Mouse (Mus musculus) myocyte (in vitro differentiated cells): Measurements from ENCODE around the gene Smurf2. TPM values are rescaled to one million over a fixed set of nuclear protein-coding genes. Genes with fewer than 3 reads are reported as not detected.

Source experiments
- H3K27me3 ChIP-seq: one replicate; pipeline ENCODE4 v1.6.1; 2011; ENCODE audit not compliant: control insufficient read depth, insufficient read depth, insufficient read length
- H3K36me3 ChIP-seq: one replicate; pipeline ENCODE4 v1.6.1; 2011; ENCODE audit not compliant: control insufficient read depth, insufficient read depth
- H3K4me2 ChIP-seq: one replicate; pipeline ENCODE4 v1.6.1; 2011; ENCODE audit warnings: low read depth, control low read depth
- H3K4me3 ChIP-seq: one replicate; pipeline ENCODE4 v1.5.1; 2011; ENCODE audit warnings: mild to moderate bottlenecking, control low read depth, moderate library complexity
- H3K79me2 ChIP-seq: one replicate; pipeline ENCODE4 v1.6.1; 2011; ENCODE audit not compliant: control insufficient read depth, insufficient read depth
- H3ac ChIP-seq: one replicate; pipeline ENCODE4 v1.6.1; 2011; ENCODE audit not compliant: control insufficient read depth, insufficient read length
- CEBPB ChIP-seq: IDR thresholded peaks from 2 replicates; pipeline ENCODE4 v1.6.1; 2011; ENCODE audit warnings: mild to moderate bottlenecking, moderate library complexity; ENCODE audit not compliant: poor library complexity, insufficient read depth, severe bottlenecking
- E2F4 ChIP-seq: IDR thresholded peaks from one replicate; pipeline ENCODE4 v1.6.1; 2011; ENCODE audit warnings: mild to moderate bottlenecking, control low read depth, moderate library complexity; ENCODE audit not compliant: insufficient read depth
- MAX ChIP-seq: IDR thresholded peaks from one replicate; pipeline ENCODE4 v1.6.1; 2011; ENCODE audit warnings: low read depth, mild to moderate bottlenecking, control low read depth
- MYOD1 ChIP-seq, 3 experiments: IDR thresholded peaks; one replicate each; pipeline ENCODE4 v1.6.1; 2011; ENCODE audit warnings: control low read depth in 2 of 3, low read depth in 2 of 3, mild to moderate bottlenecking in 2 of 3, moderate library complexity in 1 of 3; ENCODE audit not compliant: insufficient read length in 2 of 3, control insufficient read depth in 1 of 3
- MYOG ChIP-seq, 3 experiments: IDR thresholded peaks; one replicate each; pipeline ENCODE4 v1.6.1; 2011; ENCODE audit warnings: control low read depth in 2 of 3, low read depth in 2 of 3, mild to moderate bottlenecking in 2 of 3; ENCODE audit not compliant: insufficient read length in 2 of 3, control insufficient read depth in 1 of 3, insufficient read depth in 1 of 3
- POLR2A ChIP-seq: IDR thresholded peaks from one replicate; pipeline ENCODE4 v1.6.1; 2011; ENCODE audit warnings: low read depth, mild to moderate bottlenecking, control low read depth, moderate library complexity; ENCODE audit not compliant: insufficient read length
- POLR2AphosphoS2 ChIP-seq: IDR thresholded peaks from one replicate; pipeline ENCODE4 v1.6.1; 2011; ENCODE audit warnings: low read depth, control low read depth; ENCODE audit not compliant: insufficient read length
- REST ChIP-seq: IDR thresholded peaks from one replicate; pipeline ENCODE4 v1.6.1; 2011; ENCODE audit warnings: mild to moderate bottlenecking, control low read depth, moderate library complexity; ENCODE audit not compliant: insufficient read depth, insufficient read length
- SRF ChIP-seq: IDR thresholded peaks from one replicate; pipeline ENCODE4 v1.6.1; 2011; ENCODE audit warnings: low read depth; ENCODE audit not compliant: control insufficient read depth, insufficient read length
- TCF12 ChIP-seq: IDR thresholded peaks from one replicate; pipeline ENCODE4 v1.6.1; 2011; ENCODE audit warnings: mild to moderate bottlenecking, control low read depth; ENCODE audit not compliant: poor library complexity, insufficient read depth, severe bottlenecking
- TCF3 ChIP-seq: IDR thresholded peaks from one replicate; pipeline ENCODE4 v1.6.1; 2011; ENCODE audit warnings: low read depth, control low read depth; ENCODE audit not compliant: insufficient read length
- USF1 ChIP-seq: IDR thresholded peaks from one replicate; pipeline ENCODE4 v1.6.1; 2011; ENCODE audit warnings: low read depth, mild to moderate bottlenecking, control low read depth, moderate library complexity
- polyA plus RNA-seq: library from polyadenylated mRNA; unstranded; fragments of >200 nt; fragmentation: generic; extraction: Trizol; gene quantifications from one replicate; pipeline ENCODE4 v1.2.1, GENCODE M21; 2012; ENCODE audit warnings: missing spikeins

Gene Smurf2
- polyA plus RNA-seq, 1 experiment: 11.5 TPM

DNA sequence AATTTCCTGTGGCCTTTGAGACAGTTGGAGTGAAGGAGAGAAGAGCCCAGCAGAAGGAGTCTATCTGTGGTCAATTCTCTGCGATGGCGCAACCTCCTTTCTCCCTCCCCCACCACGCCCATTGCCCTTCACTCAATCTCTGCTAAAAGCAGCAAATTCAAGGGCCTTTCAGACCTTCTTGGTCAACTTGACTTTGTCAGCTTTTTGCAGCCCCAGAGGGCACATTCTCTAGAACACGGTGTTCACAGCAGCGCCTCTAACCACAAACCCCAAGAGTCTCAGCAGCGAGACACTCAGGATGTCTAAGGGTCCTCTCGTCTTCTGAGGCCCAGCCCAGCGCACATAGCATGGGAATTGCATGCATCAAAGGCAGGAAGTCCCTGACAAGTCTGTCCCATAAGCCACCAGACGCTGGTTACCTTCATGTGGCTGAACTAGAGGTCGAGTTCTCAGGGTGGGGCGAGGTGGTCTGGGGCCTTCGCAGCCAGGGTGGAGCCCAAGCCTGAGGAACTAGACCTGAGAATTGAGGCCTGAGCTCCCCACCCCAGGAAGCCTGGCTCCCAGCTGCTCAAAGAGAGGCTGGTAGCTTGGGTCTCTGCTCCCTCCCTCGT is 41.1 kb upstream of the Smurf2 start:
- Histone ChIP-seq H3K27me3 (no peaks in the 10 kb centered on the region), H3K4me2 (no peak overlapping the region), H3ac (no peak overlapping the region), H3K36me3 (no peaks in the 10 kb centered on the region), H3K79me2 (no peaks in the 10 kb centered on the region), H3K4me3 (no peak overlapping the region)
- TF ChIP-seq SRF (no peak), TCF12 (no peak), CEBPB (0 out of 2 replicates have a peak, but pooled peaks have one; percentile 46)

- Histone ChIP-seq H3K79me2 (no peaks in the 10 kb centered on the region), H3K4me3 (no peak overlapping the region), H3K4me2 (no peak overlapping the region), H3ac (no peak overlapping the region), H3K36me3 (no peaks in the 10 kb centered on the region), H3K27me3 (no peaks in the 10 kb centered on the region)
- TF ChIP-seq MAX (no peak), TCF3 (no peak), CEBPB (no peak), POLR2AphosphoS2 (no peak), USF1 (no peak), MYOD1 (IDR thresholded peaks at IDR 0.05; ENCODE audit: control insufficient read depth in 1 of 3, insufficient read length in 2 of 3, low read depth in 2 of 3) (no peak), REST (no peak), POLR2A (no peak), TCF12 (no peak), E2F4 (no peak), SRF (no peak), MYOG (IDR thresholded peaks at IDR 0.05; ENCODE audit: control insufficient read depth in 1 of 3, insufficient read depth in 1 of 3, insufficient read length in 2 of 3, low read depth in 2 of 3) (no peak)
Observed at GRCm38 (mm10) chr11:106959121-106959520, 38.6 kb upstream of the Smurf2 start.

DNA sequence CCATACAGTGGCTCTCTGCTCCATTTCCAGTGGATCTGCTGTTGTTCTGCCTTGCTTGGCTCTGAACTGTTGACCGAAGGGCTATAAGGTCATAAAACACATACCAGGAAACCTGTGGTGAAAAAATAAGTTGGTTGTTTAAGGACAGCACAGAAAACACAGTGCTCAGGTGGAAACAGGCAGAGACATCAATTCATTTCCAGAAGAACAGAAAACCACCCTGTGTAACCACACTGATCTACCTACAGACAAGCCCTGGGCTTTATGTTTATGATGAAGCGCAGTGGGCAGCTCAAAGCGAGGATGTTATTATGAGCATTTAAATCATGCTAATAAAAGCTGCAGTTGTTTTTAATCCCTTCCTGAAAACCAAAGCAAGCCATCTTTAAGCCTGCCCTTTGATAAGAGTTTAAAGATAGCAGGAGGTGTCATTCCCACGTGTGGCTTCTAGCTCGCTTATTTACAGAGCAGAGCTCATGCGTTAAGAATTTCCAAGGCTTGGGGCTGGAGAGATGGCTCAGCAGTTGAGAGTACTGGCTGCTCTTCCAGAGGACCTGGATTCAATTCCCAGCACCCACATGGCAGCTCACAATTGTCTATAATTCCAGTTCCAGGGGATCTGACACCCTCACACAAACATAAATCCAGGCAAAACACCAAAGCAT is 38.0 kb upstream of the Smurf2 start:
- H3K36me3 ChIP-seq: no peaks in the 10 kb centered on the region
- H3K4me2 ChIP-seq: no peak overlapping the region
- TF ChIP-seq POLR2A: no peak
- no peak for TF ChIP-seq SRF
- no peak for TF ChIP-seq POLR2AphosphoS2
- TF ChIP-seq MYOD1 (IDR thresholded peaks at IDR 0.05; ENCODE audit: control insufficient read depth in 1 of 3, insufficient read length in 2 of 3, low read depth in 2 of 3): no peak
- no peak for TF ChIP-seq MYOG (IDR thresholded peaks at IDR 0.05; ENCODE audit: control insufficient read depth in 1 of 3, insufficient read depth in 1 of 3, insufficient read length in 2 of 3, low read depth in 2 of 3)
- TF ChIP-seq CEBPB: no peak
- no peak for TF ChIP-seq MAX
- TF ChIP-seq USF1: no peak
- no peak for TF ChIP-seq E2F4
- TF ChIP-seq REST: no peak
- no peak for TF ChIP-seq TCF3
- no peak for TF ChIP-seq TCF12
- no peak overlapping the region for H3ac ChIP-seq
- H3K79me2 ChIP-seq: no peaks in the 10 kb centered on the region
- H3K4me3 ChIP-seq: no peak overlapping the region
- H3K27me3 ChIP-seq: no peaks in the 10 kb centered on the region

GRCm38 (mm10) chr11:106957271-106957980 is 36.9 kb upstream of the Smurf2 start:
- H3K4me2 ChIP-seq: peak overlapping the region; percentile 53
- no peak overlapping the region for H3ac ChIP-seq
- H3K36me3 ChIP-seq: no peaks in the 10 kb centered on the region
- TF ChIP-seq MYOD1 (IDR thresholded peaks at IDR 0.05; ENCODE audit: control insufficient read depth in 1 of 3, insufficient read length in 2 of 3, low read depth in 2 of 3) (no peak), POLR2AphosphoS2 (no peak), CEBPB (no peak), TCF12 (no peak)
- H3K27me3 ChIP-seq: no peaks in the 10 kb centered on the region
- H3K79me2 ChIP-seq: no peaks in the 10 kb centered on the region
- H3K4me3 ChIP-seq: no peak overlapping the region

- no peak for TF ChIP-seq MAX
- no peak for TF ChIP-seq TCF12
- no peak for TF ChIP-seq SRF
- no peak for TF ChIP-seq POLR2A
- TF ChIP-seq POLR2AphosphoS2: no peak
- no peak for TF ChIP-seq MYOD1 (IDR thresholded peaks at IDR 0.05; ENCODE audit: control insufficient read depth in 1 of 3, insufficient read length in 2 of 3, low read depth in 2 of 3)
- TF ChIP-seq REST: no peak
- TF ChIP-seq E2F4: no peak
- no peak for TF ChIP-seq MYOG (IDR thresholded peaks at IDR 0.05; ENCODE audit: control insufficient read depth in 1 of 3, insufficient read depth in 1 of 3, insufficient read length in 2 of 3, low read depth in 2 of 3)
- no peak for TF ChIP-seq USF1
- no peak for TF ChIP-seq CEBPB
- no peak for TF ChIP-seq TCF3
- Histone ChIP-seq H3K79me2 (no peaks in the 10 kb centered on the region), H3ac (no peak overlapping the region), H3K4me3 (peak overlapping the region; percentile 17), H3K4me2 (peak overlapping the region; percentile 68), H3K27me3 (no peaks in the 10 kb centered on the region), H3K36me3 (no peaks in the 10 kb centered on the region)
Observed at GRCm38 (mm10) chr11:106954566-106954965, 34.1 kb upstream of the Smurf2 start.
